Mouse (Mus musculus) C2C12 (cell line): ENCODE measurements around the gene Mlip.

Experiments used
- CTCF ChIP-seq: IDR thresholded peaks from one replicate; pipeline ENCODE4 v1.5.1; 2011; ENCODE audit not compliant: control insufficient read depth, insufficient read depth, insufficient read length
- MAX ChIP-seq: IDR thresholded peaks from one replicate; pipeline ENCODE4 v1.6.1; 2011; ENCODE audit warnings: mild to moderate bottlenecking, control low read depth
- MYOG ChIP-seq: IDR thresholded peaks from one replicate; pipeline ENCODE4 v1.6.1; 2011; ENCODE audit not compliant: control insufficient read depth, insufficient read length; ENCODE audit errors: extremely low read depth
- USF1 ChIP-seq: IDR thresholded peaks from one replicate; pipeline ENCODE4 v1.6.1; 2011; ENCODE audit warnings: low read depth, mild to moderate bottlenecking, control low read depth, moderate library complexity

DNA sequence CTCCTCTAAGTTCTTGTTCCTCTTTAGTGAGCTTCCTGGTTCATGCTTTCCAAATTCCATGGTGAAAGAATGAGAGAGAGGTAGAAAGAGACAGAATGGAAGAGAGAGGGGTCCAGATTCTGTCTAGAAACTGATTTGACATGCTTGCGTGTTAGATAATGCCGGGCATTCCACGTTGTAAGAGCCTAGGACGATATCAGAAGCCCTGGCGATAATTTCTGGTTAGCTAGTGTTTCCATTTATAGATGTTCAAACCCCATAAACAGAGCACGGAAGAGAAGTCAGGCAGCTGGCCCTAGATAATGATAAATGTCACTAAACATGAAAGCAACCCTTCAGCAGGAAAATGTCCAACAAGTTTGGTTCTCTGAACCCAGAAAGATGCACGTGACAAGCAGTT is 5.1 kb downstream of the Mlip start:
- TF ChIP-seq USF1 (no peak), MAX (no peak), CTCF (no peak), MYOG (no peak)
